Mouse (Mus musculus) frontal cortex, postnatal 36 days (tissue): ENCODE results near the gene Snw1.
"Not testable (repeated sequence)": the region's sequence is repeated elsewhere in the genome, so short reads cannot be mapped to it uniquely, and the experiment has no call there.

Experiments used
- DNase-seq, 2 experiments: peaks; one replicate each; pipeline ENCODE4 v3.0.0; 2022; ENCODE audit warnings: low spot score in 2 of 2

Snw1 gene

GRCm38 (mm10) chr12:87471964-87472786 is at the start of gene Snw1:
TSS of gene Snw1 (minus strand) at chr12:87472274.
- peak; percentile 93 to 97 for DNase-seq

GRCm38 (mm10) chr12:87519616-87520015 is 47.5 kb upstream of the Snw1 start:
- not testable (repeated sequence) for DNase-seq

- not testable (repeated sequence) for DNase-seq
Observed at GRCm38 (mm10) chr12:87514016-87514415, 41.9 kb upstream of the Snw1 start, which contains the start of gene Gm8300. TSS of gene Gm8300 (plus strand) at chr12:87514316.

GRCm38 (mm10) chr12:87494421-87494820 is 22.3 kb upstream of the Snw1 start, which contains the start of gene Gm5788:
TSS of gene Gm5788 (plus strand) at chr12:87494721.
- not testable (repeated sequence) for DNase-seq

- not testable (repeated sequence) for DNase-seq
Observed at GRCm38 (mm10) chr12:87488683-87489082, 16.6 kb upstream of the Snw1 start.

GRCm38 (mm10) chr12:87482482-87482881 is 10.4 kb upstream of the Snw1 start:
- not testable (repeated sequence) for DNase-seq

GRCm38 (mm10) chr12:87474756-87475155 is 2.7 kb upstream of the Snw1 start:
- no peak for DNase-seq

GRCm38 (mm10) chr12:87471421-87471963 is 582 bp downstream of the Snw1 start:
- peak in 1 of 2 experiments; percentile 46 for DNase-seq

- no peak for DNase-seq
Observed at GRCm38 (mm10) chr12:87470263-87471136, 1.6 kb downstream of the Snw1 start.

GRCm38 (mm10) chr12:87464678-87465297 is 7.3 kb downstream of the Snw1 start:
- DNase-seq = no peak

- no peak for DNase-seq
Observed at GRCm38 (mm10) chr12:87449456-87449855, 22.6 kb downstream of the Snw1 start.

GRCm38 (mm10) chr12:87444211-87444610 is 27.9 kb downstream of the Snw1 start:
- DNase-seq = no peak

- peak; percentile 91 to 95 for DNase-seq
Observed at GRCm38 (mm10) chr12:87443700-87444122, 28.4 kb downstream of the Snw1 start, which contains the start of the genes Slirp and Alkbh1. TSS of gene Slirp (plus strand) at chr12:87443896. TSS of gene Alkbh1 (minus strand) at chr12:87444017.

- DNase-seq = no peak
Observed at GRCm38 (mm10) chr12:87443115-87443699, 28.9 kb downstream of the Snw1 start.

- DNase-seq = no peak
Observed at GRCm38 (mm10) chr12:87442177-87443114, 29.6 kb downstream of the Snw1 start.

- DNase-seq = no peak
Observed at GRCm38 (mm10) chr12:87428885-87429284, 43.2 kb downstream of the Snw1 start.

GRCm38 (mm10) chr12:87428295-87428694 is 43.8 kb downstream of the Snw1 start:
- no peak for DNase-seq

- DNase-seq = no peak
Observed at GRCm38 (mm10) chr12:87426354-87427031, 45.6 kb downstream of the Snw1 start.

- DNase-seq = no peak
Observed at GRCm38 (mm10) chr12:87424516-87424915, 47.6 kb downstream of the Snw1 start.
